Mouse (Mus musculus): ENCODE measurements at regions not wholly inside any gene's neighbourhood (a gene's known extent, or its start where the extent isn't known, plus 50 kb on each side); places are given as distances from the start of the nearest gene placed in this dataset.

DNA sequence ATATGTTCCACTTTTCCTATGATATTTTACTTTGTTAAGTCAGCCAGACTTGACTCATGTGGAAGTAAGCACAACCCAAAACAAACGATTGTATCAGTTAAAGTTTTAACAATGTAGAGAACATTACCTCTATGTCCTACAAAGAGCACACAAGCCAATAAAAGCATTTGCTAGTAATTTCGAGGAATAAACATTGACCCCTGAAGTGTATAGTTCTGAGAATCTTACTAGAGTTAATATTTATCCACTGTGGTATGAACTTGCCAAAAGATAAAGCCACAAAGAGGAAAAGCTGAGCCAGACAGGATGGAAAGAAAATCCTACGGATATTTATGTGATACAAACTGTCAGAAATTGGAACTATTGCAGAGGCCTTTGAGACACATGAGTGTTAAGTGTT is 161.5 kb upstream of the Mbnl1 start:
- DNase-seq (ENCODE audit: low read depth) = no peak
- no peak for TF ChIP-seq POLR2A (IDR thresholded peaks at IDR 0.05; ENCODE audit: borderline replicate concordance, extremely low read depth, insufficient read depth, insufficient read length, poor library complexity, severe bottlenecking)
- TF ChIP-seq CTCF (IDR thresholded peaks at IDR 0.05; ENCODE audit: borderline replicate concordance, extremely low read depth, insufficient read depth, insufficient read length) = no peak

DNA sequence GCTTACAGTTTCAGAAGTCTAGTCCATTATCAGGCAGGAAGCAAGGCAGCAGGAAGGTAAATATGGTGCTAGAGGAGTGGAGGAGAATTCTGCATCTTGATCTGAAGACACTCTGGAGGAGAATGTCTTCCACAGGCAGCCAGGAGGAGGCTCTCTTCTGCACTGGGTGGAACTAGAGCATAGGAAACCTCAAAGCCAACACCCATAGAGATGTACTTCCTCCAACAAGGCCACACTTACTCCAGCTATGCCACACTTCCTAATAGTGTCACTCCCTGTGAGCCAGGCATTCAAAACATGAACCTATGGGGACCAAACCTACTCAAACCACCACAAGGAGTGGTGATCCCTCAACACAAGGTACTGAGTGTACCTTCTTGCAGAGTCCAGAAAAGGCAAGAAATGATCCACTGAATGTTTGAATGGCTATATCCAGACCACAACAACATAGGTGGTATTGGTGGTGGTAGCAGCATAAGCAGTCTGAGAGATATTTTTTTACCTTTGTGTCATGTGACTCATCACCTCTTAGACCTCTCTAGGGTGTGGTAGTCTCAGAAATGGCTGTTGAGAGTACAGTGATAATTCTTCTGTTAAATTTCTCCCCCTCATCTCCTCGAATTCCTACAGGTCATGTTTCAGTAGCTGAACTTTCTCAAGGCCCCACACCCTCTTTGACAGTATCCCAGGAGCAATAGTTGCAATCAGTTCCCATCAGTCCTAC is 152.3 kb upstream of the Mbnl1 start:
- no peak for DNase-seq (ENCODE audit: low read depth)
- no peak for TF ChIP-seq CTCF (IDR thresholded peaks at IDR 0.05; ENCODE audit: borderline replicate concordance, extremely low read depth, insufficient read depth, insufficient read length)
- TF ChIP-seq POLR2A (IDR thresholded peaks at IDR 0.05; ENCODE audit: borderline replicate concordance, extremely low read depth, insufficient read depth, insufficient read length, poor library complexity, severe bottlenecking) = no peak

DNA sequence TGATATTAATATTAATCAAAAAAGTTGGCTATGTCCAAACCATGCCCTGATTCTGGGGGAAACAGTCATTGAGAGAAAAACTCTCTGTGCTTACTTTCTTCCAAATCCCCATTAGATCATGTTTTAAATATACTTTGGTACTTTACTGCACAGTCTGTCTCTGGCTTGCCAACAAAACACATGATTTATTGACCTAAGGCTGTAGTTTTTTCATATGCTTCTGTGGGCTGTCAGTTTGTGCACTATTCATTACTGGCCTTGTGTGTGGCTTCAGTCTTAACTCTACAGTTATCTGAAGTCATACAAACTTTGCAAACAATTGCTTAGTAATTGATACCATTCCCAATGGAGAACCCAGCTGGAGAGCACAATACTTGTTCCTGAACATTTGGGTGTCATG is 149.1 kb upstream of the Mbnl1 start:
- DNase-seq (ENCODE audit: low read depth) = no peak
- TF ChIP-seq CTCF (IDR thresholded peaks at IDR 0.05; ENCODE audit: borderline replicate concordance, extremely low read depth, insufficient read depth, insufficient read length) (no peak), POLR2A (IDR thresholded peaks at IDR 0.05; ENCODE audit: borderline replicate concordance, extremely low read depth, insufficient read depth, insufficient read length, poor library complexity, severe bottlenecking) (no peak)

DNA sequence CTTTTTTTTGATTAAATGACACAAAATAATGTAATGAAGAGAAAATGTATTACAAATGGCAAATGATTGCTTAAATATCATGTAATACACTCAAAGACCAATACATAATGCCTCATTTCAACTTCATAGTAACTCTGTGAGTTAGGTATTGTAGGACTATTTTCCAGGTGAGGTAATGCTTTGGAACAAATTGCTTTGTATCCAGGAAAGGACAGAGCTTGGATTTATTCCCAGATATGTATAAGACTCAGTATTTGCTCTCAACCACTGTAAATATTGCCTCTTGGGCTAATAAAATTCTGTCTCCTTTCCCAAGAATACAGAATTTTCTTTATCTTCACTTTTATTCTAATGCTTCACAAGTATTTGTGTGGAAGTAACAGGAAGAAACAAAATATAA is 148.2 kb upstream of the Mbnl1 start:
- no peak for DNase-seq (ENCODE audit: low read depth)
- no peak for TF ChIP-seq POLR2A (IDR thresholded peaks at IDR 0.05; ENCODE audit: borderline replicate concordance, extremely low read depth, insufficient read depth, insufficient read length, poor library complexity, severe bottlenecking)
- TF ChIP-seq CTCF (IDR thresholded peaks at IDR 0.05; ENCODE audit: borderline replicate concordance, extremely low read depth, insufficient read depth, insufficient read length) = no peak

DNA sequence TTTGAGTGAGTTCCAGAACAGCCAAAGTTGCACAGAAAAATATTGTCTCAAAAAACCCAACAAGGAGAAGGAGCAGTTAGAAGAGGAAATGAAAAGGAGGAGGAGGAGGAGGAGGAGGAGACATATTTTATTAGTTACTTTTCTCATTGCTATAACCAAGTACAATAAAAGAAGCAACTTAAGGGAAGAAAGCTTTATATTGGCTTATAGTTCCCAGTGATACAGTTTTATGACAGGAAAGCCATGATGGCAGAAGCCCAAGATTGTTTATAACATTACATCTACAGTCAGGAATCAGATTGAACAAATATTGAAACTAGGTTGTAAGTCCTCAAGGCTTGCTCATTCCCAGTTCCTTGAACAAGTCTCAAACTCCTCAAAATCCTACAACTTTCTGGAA is 147.7 kb upstream of the Mbnl1 start:
- DNase-seq (ENCODE audit: low read depth) = no peak
- TF ChIP-seq CTCF (IDR thresholded peaks at IDR 0.05; ENCODE audit: borderline replicate concordance, extremely low read depth, insufficient read depth, insufficient read length) = no peak
- TF ChIP-seq POLR2A (IDR thresholded peaks at IDR 0.05; ENCODE audit: borderline replicate concordance, extremely low read depth, insufficient read depth, insufficient read length, poor library complexity, severe bottlenecking) = no peak

DNA sequence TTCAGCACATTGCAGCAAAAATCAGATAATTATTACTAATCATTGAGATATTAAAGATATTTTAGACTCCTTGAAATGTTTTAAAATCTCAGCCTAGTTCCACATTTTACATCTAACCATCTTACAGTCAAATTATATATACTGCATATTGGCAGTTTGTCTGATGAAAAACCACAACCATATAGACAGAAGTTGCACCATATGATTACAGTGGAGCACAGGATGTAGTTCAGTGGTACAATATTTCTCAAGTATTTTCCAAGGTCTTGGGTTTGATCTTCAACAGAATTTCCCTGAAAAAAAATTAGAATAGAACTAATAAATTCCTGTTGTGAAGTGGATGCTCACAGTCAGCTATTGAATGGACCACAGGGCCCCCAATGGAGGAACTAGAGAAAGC is 140.2 kb upstream of the Mbnl1 start:
- no peak for DNase-seq (ENCODE audit: low read depth)
- TF ChIP-seq CTCF (IDR thresholded peaks at IDR 0.05; ENCODE audit: borderline replicate concordance, extremely low read depth, insufficient read depth, insufficient read length) = no peak
- no peak for TF ChIP-seq POLR2A (IDR thresholded peaks at IDR 0.05; ENCODE audit: borderline replicate concordance, extremely low read depth, insufficient read depth, insufficient read length, poor library complexity, severe bottlenecking)

DNA sequence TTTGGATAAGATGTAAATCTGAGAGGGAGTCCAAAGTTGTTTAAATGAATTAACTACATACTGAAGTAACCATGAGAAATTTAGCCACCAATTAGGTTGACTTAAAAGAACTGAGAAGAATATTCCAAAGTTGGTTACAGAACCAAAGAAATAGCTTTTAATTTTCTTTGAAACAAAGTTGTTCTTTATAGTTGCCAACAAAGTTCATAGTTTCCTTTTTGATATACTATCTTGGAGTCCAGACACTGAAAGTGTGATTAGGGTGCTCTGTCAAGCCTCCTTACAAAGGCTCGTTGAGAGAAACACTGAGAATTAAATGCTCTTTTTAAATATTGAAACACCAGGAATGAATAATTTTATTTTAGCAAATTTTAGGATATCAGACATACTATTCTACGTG is 139.0 kb upstream of the Mbnl1 start:
- TF ChIP-seq CTCF (IDR thresholded peaks at IDR 0.05; ENCODE audit: borderline replicate concordance, extremely low read depth, insufficient read depth, insufficient read length) (no peak), POLR2A (IDR thresholded peaks at IDR 0.05; ENCODE audit: borderline replicate concordance, extremely low read depth, insufficient read depth, insufficient read length, poor library complexity, severe bottlenecking) (no peak)
- no peak for DNase-seq (ENCODE audit: low read depth)

DNA sequence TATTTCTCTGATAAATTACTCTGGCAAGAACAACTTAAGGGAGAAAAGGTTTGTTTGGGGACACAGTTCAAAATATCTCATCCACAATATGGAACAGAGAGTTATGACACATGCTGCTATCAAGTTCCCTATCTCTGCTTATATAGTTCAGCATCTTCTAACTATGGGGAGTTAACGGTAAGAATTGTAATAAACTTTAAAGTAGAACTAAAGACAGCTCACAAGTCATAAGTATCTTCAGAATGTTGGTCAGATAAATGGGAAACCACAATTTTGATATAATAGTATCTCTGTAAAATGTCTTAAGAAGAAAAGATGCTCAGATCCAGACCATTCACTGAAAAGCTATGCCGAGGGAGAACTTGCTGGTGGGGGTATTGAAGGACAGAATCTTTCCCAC is 138.5 kb upstream of the Mbnl1 start:
- no peak for DNase-seq (ENCODE audit: low read depth)
- TF ChIP-seq POLR2A (IDR thresholded peaks at IDR 0.05; ENCODE audit: borderline replicate concordance, extremely low read depth, insufficient read depth, insufficient read length, poor library complexity, severe bottlenecking) (no peak), CTCF (IDR thresholded peaks at IDR 0.05; ENCODE audit: borderline replicate concordance, extremely low read depth, insufficient read depth, insufficient read length) (no peak)

DNA sequence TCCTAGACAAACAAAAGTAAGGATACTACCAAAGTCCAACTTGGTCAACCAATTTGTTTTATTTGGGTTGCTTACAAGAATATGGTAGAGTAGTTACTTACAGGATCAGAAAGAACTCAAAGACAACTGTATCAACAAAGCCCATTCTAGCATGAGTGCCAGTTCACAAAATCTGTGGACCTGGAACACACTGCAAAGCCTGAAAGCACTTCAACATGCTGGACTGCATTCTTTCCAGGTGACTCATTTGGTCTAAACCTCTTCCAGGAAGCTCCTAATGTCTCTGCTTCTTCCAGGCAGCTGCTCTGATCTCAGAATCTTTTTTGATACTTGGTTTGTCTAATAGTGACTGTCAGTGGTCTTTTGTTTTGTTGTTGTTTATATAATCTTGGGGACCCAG is 126.2 kb upstream of the Mbnl1 start:
- TF ChIP-seq CTCF (IDR thresholded peaks at IDR 0.05; ENCODE audit: borderline replicate concordance, extremely low read depth, insufficient read depth, insufficient read length) (no peak), POLR2A (IDR thresholded peaks at IDR 0.05; ENCODE audit: borderline replicate concordance, extremely low read depth, insufficient read depth, insufficient read length, poor library complexity, severe bottlenecking) (no peak)

DNA sequence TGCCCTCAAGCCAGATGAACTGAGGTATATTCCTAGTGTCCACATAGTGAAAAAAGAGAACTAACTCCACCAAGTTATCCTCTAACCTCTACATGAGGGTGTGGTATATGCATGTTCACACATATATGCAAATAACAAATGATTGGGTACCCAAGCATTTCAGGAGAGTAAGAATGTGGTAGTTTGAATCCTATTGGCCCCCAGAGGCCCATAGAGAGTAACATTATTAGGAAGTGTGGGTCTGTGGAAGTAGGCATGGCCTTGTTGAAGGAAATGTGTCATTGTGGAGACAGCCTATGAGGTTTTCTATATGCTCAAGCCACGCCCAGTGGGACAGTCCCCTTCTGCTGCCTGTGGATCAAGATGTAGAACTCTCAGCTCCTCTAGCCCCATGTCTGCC is 125.6 kb upstream of the Mbnl1 start:
- TF ChIP-seq POLR2A (IDR thresholded peaks at IDR 0.05; ENCODE audit: borderline replicate concordance, extremely low read depth, insufficient read depth, insufficient read length, poor library complexity, severe bottlenecking) = no peak
- no peak for TF ChIP-seq CTCF (IDR thresholded peaks at IDR 0.05; ENCODE audit: borderline replicate concordance, extremely low read depth, insufficient read depth, insufficient read length)
- no peak for DNase-seq (ENCODE audit: low read depth)

More for the DNA sequence above, 126.2 kb upstream of the Mbnl1 start:
- DNase-seq (ENCODE audit: low read depth) = no peak

DNA sequence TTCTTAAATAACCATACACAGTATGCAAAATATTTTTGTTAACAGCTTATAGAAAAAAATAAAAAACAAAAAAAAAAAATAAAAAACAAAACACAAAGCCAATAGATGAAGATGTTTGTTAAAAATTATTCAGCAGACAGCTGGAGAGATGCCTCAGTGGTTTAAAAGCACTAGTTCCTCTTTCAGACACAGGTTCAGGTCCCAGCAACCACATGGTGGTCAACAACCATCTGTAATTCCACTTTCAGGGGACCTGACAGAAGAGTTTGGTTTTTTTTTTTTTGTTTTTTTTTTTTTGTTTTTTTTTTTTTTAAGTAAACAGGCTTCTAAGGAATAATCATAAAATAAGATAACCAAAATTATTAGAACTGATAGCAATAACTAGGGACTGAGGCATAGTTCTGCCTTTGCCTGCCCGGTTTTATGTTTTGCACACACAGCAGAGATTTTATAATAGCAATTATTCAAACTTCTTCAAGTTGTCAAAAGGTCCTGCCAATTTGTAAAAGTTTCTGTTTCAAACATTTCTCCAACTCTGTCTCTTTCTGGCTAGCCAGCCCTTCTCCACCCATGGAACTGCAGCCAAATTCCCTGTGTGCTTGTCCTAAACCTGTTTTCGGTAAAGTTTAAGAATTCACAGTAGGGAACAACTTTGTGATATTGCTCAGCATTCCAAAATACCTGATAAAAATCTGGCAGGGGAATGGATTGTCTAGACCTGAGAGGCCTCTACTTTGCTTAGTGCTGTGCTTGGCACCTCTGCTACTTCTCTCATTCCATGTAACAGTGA is 101.3 kb upstream of the Mbnl1 start:
- DNase-seq (ENCODE audit: low read depth) = no peak
- TF ChIP-seq POLR2A (IDR thresholded peaks at IDR 0.05; ENCODE audit: borderline replicate concordance, extremely low read depth, insufficient read depth, insufficient read length, poor library complexity, severe bottlenecking) (no peak), CTCF (IDR thresholded peaks at IDR 0.05; ENCODE audit: borderline replicate concordance, extremely low read depth, insufficient read depth, insufficient read length) (no peak)

DNA sequence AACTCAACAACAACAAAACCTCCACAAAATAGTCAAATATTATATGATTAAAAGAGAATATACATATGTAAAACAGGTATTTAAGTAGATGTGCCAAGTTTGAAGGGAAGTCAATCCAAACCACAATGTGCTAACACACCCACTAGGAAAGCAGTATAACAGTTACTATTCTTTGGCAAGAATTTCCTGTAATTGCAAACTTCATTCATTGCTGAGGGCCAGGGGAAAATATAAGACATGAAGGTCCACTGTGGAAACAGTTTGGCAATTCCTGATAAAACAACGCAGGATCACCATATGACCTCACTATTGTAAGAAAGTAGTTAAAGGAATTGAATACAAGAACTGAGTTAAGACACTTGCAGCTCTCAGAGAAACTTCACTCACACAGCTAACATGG is 99.0 kb upstream of the Mbnl1 start:
- TF ChIP-seq POLR2A (IDR thresholded peaks at IDR 0.05; ENCODE audit: borderline replicate concordance, extremely low read depth, insufficient read depth, insufficient read length, poor library complexity, severe bottlenecking) (no peak), CTCF (IDR thresholded peaks at IDR 0.05; ENCODE audit: borderline replicate concordance, extremely low read depth, insufficient read depth, insufficient read length) (no peak)
- DNase-seq (ENCODE audit: low read depth) = no peak

Data from brain, embryonic 14.5 days (tissue).